11 mouse cellular contexts compared by ENCODE assay signal in the genomic region with DNA sequence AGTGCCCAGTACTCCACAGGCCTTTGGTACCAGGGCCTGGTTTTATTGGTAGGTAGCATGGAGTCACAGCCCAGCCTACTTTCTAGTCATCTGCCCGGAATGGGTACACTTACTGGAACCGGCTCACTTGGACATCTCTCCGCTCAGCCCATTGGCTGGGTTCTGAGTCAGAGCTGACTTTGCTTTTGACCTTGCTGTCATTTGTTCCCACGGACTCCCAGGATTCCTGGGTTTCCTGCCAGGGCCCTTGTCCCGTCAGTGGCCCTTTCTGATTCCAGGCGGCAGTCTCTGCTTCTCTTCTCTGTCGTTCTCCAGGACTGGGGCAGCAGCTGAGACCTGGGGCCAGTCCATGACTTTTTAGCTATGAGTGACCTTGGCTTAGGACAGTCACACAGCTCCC.
"Had no signal": no experiment of that assay in that cellular context is flagged by ENCODE, and none has a peak within 500 bp of the region (broad histone marks: within the 10 kb centered on the region; RNA-seq: fewer than 3 reads in every experiment).

No protein-coding gene starts in this region.

- H3K4me2 ChIP-seq: kidney, embryonic 15.5 days; limb, embryonic 15.5 days; liver, embryonic 12.5 days; neural tube, embryonic 15.5 days had no signal

- H3K4me3 ChIP-seq: kidney, embryonic 15.5 days; limb, embryonic 15.5 days; liver, embryonic 12.5 days; myocyte; neural tube, embryonic 15.5 days had no signal

- ATAC-seq: liver, embryonic 12.5 days had no signal

- H3K9me3 ChIP-seq: kidney, embryonic 15.5 days; limb, embryonic 15.5 days; liver, embryonic 12.5 days; neural tube, embryonic 15.5 days had no signal

- H3K27ac ChIP-seq: kidney, embryonic 15.5 days; limb, embryonic 15.5 days; liver, embryonic 12.5 days; neural tube, embryonic 15.5 days; stomach, postnatal 0 days had no signal

- H3K9ac ChIP-seq: kidney, embryonic 15.5 days; limb, embryonic 15.5 days; liver, embryonic 12.5 days; neural tube, embryonic 15.5 days had no signal

- DNase-seq: kidney, postnatal 25 days; midbrain, embryonic 14.5 days; right cerebral cortex, adult 18-20 months; right cerebral cortex, postnatal 25 days; thymus, postnatal 4 days had no signal

- H3K4me1 ChIP-seq: kidney, embryonic 15.5 days; limb, embryonic 15.5 days; liver, embryonic 12.5 days had no signal

- H3K27me3 ChIP-seq: kidney, embryonic 15.5 days; limb, embryonic 15.5 days; liver, embryonic 12.5 days; neural tube, embryonic 15.5 days had no signal

- H3K36me3 ChIP-seq: kidney, embryonic 15.5 days; limb, embryonic 15.5 days; liver, embryonic 12.5 days; neural tube, embryonic 15.5 days had no signal
